Mouse (Mus musculus) testis, postnatal 10 days (tissue): ENCODE results near the gene Ubn1.

Source experiments
- DNase-seq: peaks from one replicate; pipeline ENCODE4 v3.0.0; 2021; ENCODE audit warnings: low spot score

Gene Ubn1

DNA sequence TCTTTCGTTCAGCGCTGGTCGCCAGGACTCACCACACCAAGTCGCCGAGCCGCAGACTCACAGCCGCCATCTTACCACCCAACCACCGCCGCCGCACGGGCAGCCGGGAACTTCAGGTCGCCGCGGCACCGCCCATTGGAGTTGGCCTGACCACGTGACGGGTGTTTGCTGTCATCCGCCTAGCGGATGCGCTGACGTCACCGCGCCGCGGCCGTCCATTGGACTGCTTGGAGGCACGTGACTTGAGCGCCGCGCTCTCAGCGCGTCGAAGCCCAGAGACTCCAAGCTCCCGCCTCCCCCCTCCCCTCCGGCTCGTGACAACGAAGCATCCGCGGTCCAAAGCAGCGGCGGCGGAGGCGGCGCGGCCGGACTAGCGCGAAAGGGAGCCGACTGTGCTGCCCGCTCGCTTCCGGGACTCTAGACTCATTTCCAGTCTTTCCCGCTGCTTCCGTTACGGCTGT, at the start of gene Ubn1, which contains the start of gene Glyr1:
Gene Ubn1 (plus strand): TSS at position 284 of the 461 bp plus-strand sequence.
Gene Glyr1 (minus strand): TSS at position 90 of the 461 bp plus-strand sequence.
- peak; percentile 99 for DNase-seq

- no peak for DNase-seq
Measured at GRCm38 (mm10) chr16:5000611-5001010, 49.2 kb upstream of the Ubn1 start.

- DNase-seq: no peak
Measured at GRCm38 (mm10) chr16:5007067-5007466, 42.8 kb upstream of the Ubn1 start, which contains the start of gene Smim22. Smim22 (plus strand) TSS chr16:5007288.

DNA sequence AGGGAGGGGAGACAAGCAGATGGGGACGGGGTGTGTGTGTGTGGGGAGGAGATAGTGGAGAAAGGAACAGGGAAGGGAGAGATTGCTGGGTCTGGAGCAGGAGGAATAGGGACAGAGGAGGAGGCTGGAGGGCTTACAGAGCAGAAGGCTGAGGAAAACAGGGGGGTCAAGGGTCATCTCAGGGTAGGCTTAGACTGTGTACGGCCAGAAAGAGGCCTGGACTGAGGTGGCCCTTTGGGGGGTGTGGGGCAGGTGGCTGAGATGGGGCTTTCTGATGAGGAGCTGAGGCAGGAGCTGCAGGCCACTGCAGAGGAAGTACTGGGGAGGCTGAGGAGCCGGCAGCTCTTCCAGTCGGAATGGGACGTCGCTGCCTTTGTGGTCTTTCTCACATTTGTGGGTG, 42.4 kb upstream of the Ubn1 start:
- no peak for DNase-seq

GRCm38 (mm10) chr16:5008076-5008475, 41.8 kb upstream of the Ubn1 start:
- no peak for DNase-seq

GRCm38 (mm10) chr16:5010371-5010935, 39.4 kb upstream of the Ubn1 start:
- no peak for DNase-seq

DNA sequence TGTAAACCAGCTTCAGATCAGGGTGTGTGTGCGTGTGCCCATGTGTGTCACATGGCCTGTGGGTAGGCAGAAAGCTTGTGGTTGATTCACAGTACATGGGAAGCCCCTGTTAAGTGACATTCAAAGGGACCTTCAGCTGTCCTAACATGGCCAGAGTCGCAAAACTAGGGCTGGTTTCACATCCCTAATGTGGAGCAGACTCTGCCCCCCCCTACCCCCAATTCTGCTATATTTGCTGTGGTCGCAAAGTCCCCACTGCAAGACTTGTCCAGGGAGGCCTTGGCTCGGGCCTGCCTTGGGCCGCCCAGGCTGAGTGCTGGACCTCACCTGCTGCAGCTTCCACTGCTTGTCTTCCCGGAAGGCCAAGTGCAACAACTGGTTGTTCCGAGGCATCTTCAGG, 38.6 kb upstream of the Ubn1 start:
- no peak for DNase-seq

GRCm38 (mm10) chr16:5012036-5013005, 37.5 kb upstream of the Ubn1 start:
- DNase-seq: no peak

DNA sequence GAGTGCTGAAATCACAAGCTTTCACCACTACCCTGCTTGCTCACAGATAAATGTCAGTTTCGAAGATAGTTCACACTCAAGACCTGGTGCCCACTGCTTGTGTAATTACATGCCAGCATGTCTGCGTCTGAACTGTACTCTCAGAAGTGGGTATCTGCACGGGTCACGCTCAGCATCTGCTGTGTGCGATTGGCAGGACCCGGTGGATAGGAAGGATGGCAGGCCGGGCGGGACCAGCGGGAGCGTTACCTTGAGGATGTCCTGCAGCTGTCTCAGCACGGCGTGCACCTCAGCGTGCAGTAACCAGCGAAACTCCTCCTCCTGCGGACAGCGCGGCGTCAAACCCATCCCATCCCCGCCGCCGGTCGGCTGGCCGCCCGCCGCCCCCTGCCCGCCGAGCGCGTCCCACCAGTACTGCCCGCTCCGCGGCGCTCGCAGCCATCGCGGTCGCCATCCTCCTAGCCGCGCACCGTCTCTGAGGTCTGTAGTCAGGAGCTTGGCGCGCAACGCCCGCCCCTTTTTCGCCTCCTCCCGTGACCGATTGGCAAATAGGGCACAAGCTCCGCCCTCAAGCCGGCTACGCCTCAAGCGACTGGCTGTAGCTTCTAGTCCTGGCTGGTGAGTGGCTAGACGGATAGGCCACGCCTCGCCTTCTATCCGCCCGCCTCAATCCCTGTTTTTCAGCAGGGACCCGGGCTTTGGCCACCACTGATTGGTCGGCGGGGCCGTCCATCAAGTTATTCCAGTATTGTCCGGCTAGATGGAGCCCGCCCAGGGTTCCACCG, 36.6 kb upstream of the Ubn1 start, which contains the start of gene Rogdi:
Gene Rogdi (minus strand): TSS at position 500 of the 785 bp plus-strand sequence.
- DNase-seq: peak; percentile 98

- no peak for DNase-seq
Measured at GRCm38 (mm10) chr16:5014578-5014977, 35.3 kb upstream of the Ubn1 start.

- DNase-seq: no peak
Measured at GRCm38 (mm10) chr16:5024021-5024420, 25.8 kb upstream of the Ubn1 start.

DNA sequence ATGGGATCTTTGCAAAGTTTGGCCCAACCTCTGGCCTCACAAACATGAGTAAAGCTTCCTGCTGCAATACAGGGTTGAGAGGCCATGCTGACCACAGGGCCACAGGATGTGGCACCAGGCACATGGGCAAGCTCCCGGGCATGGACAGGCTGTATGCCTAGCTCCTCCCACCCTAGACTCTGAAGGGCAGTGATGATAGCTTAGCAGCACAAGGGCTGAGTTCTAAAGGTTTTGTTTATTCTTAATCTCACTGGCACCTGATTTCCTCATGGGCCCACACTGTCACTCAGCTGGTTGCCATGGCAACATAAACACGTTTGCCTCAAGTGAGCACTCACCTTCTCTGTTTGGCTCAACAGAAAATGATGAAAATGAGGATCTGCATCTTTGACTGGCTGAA, 20.0 kb upstream of the Ubn1 start:
- DNase-seq: no peak

GRCm38 (mm10) chr16:5035591-5035990, 14.3 kb upstream of the Ubn1 start:
- no peak for DNase-seq

DNA sequence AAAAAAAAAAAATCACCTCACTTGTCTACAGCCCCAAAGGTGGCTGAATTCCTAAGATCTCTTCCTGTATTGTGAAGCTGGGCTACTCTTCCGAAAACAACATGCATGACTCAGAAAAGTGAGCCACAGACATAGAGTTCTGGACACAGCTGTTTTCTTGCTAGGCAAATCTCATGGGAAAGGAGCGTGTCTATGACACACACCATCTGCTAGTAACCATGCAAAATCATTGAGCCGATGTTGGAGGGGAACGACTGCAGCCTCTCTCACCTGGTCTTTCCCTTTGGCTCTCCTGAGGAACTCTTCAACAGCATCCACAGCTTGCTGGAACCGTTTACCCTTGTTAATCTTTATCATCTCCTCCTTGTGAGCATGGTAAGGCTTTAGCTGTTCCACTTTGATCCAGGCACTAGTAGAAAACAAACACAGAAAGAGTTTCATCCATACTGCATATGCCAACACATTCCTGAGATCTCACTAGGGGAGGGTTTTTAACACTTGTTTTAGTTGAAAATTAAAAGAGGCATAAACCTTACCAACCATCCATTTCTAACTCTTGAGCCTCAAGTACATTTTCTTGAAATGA, 13.1 kb upstream of the Ubn1 start:
- DNase-seq: no peak

DNA sequence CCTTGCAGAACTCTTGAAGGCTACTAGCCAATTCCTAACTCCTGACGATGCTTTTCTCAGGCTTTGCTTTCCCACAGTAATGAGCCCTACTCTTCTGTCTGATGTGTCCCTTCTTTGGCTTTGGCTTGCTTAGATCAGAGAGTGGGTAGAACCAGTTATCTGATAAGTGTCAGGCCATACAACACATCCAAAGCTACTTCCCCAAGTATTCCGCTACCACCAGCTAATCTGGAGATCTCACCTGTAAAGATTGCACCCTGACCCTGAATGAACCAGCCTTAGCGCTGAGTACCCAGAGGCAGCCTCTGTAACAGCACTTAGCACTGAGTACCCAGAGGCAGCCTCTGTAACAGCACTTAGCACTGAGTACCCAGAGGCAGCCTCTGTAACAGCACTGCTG, 4.5 kb upstream of the Ubn1 start:
- no peak for DNase-seq

GRCm38 (mm10) chr16:5049182-5049773, 579 bp upstream of the Ubn1 start:
- DNase-seq: no peak

- DNase-seq: peak; percentile 81
Measured at GRCm38 (mm10) chr16:5050251-5051110, 624 bp downstream of the Ubn1 start.

DNA sequence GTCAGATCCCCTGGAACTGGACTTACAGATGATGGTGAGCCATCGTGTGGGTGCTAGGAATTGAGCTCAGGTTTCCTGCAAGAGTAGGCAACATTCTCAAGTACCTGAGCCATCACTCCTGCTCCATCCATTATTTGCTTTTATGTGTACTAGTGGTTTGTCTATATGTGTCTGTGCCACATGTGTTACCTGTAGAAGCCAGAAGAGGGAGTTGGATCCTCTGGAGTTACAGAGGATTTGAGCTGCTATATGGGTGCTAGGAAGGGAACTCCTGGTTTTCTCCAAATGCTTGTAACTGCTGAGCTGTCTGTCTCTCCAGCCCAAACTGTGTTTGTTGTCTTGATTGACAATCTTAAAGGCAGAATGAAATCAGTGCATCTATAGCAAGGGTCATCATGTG, 8.3 kb downstream of the Ubn1 start:
- DNase-seq: no peak

DNA sequence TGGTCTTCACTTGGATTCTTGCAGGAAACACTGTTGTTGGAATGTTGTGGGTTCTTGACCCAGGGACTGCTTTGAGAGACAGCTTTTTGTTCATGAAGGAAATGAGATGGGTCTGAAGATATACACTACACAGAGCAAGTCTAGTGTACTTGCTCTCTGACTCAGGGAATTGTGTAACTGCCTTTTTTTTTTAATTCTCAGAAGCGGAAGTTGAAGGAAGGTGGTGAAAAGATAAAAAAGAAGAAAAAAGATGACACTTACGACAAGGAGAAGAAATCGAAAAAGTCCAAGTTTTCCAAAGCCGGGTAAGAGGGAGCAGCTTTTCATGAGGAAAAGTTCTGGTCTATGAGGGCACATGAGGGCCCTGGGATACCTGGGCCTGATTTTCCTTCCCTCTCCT, 13.6 kb downstream of the Ubn1 start:
- no peak for DNase-seq

DNA sequence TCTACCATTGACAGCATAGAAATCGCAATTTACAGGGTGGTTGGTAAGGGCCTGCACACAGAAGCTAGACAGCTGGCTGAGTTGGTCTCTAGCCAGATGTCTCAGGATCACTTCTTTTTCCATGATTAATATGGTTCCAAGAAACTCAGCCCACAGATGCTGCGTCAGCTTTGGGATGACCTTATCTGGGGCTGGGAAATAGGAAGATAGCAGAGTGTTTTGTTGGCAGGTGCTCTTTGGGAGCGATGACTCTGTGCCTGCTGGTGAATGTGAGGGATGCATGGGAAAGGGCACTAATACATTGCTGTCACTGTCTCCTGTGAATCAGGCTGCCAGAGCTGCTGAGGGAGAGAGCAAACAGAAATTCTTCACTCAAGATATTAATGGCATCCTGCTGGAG, 20.5 kb downstream of the Ubn1 start:
- DNase-seq: no peak

DNA sequence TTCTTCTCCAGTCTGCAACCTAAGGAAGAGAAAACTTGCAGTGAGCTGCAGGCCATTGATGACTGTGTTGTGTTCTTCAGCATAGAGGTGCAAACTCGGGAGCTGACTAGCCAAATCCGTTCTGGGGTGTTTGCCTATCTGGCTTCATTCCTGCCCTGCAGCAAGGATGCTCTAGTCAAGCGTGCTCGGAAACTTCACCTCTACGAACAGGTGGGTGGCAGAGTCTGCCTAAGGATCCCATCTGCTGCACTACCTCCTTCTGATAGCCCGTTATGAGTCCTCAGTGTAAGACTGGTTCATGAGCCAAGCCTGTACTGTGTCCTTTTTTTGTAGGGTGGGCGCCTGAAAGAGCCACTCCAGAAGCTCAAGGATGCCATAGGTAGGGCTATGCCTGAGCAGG, 22.1 kb downstream of the Ubn1 start:
- DNase-seq: no peak
